Mouse (Mus musculus): ENCODE data around the gene Mettl27. TPM values are rescaled to one million over a fixed set of nuclear protein-coding genes. Genes with fewer than 3 reads are reported as not detected.

Mettl27 gene
- polyA plus RNA-seq (2014; fragmentation: Illumina TruSeq; extraction: RNeasy Lipid Tissue Mini Kit (QIAGEN cat#74804); ENCODE audit: low read depth, low replicate concordance): 18.1 TPM

DNA sequence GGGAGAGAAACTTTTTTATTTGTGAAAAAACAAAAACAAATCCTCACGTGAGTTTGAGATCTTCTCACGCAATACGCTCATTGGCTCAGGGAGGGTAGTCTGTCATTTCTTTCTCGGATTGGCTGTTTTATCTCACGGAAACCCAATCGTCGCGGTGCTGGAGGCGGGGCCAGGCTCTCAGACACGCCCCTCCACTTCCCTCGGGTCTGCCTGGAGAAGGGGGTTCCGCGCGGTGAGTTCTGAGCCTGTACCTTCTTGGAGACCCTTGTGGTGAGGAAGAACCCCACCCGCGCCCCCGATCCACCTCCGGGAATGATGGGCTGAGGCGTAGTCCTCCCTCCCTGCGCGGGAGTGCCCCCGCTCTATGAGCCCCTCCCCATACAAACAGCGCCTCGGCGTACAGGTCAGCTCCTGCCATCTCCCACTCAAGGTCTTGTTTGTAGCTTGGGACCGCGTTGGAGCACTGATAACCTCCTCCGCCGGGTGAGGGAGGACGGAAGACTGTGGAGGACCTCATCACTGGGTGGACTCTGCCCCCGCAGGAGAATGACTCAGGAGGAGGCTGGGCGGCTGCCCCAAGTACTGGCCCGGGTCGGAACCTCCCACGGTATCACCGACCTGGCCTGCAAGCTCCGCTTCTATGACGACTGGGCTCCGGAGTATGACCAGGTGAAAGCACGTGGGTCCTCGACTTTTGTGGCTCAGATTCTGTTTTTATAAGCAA, at the start of gene Mettl27:
Mettl27 (plus strand) TSS at position 190 of the 724 bp plus-strand sequence.

GRCm38 (mm10) chr5:134906633-134907032, 25.5 kb upstream of the Mettl27 start, which contains the start of gene Tmem270:
TSS of gene Tmem270 (minus strand) at chr5:134906733.

DNA sequence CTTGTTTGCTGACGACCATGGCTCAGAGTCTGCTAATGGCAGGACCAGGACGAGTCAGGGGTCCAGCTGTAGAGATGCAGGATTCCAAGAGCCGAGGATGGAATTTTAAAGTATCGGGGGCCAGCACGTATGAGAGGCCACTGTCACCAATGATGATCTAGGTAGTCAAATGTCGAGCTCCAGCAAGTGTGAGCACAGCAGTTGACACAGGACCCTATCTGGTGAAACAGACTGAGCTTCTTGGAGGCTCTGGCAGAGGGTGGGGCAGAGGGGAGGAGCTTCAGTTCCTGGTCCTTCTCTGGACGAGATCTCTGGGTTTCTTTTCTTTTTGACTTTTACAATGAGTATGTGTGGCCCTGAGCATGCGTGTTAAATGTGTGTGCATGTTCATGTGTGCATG, 16.9 kb upstream of the Mettl27 start, which contains the start of gene Cldn13:
Cldn13 (minus strand) TSS at position 216 of the 400 bp plus-strand sequence.

DNA sequence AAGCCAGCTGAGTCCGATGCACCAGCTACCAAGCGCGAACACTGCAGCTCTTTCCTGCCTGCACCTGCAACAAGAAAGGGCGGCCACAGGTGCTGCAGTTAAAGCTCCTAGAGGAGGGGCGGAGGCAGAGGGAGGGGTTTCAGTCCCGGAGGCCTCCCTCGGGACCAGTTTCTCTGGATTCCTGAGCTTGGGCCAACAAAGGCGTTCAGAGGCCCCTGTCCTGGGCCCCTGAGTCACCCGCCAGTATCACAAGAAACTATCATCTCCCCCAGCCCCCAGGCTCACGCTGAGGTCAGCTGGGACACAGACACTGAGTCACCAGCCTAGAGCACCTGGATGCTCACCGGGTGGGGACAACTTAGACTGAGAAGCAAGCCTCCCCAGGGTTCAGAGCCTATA, 14.7 kb downstream of the Mettl27 start, which contains the start of gene Cldn4:
Cldn4 (minus strand) TSS at position 78 of the 399 bp plus-strand sequence.

GRCm38 (mm10) chr5:134985633-134986297, 53.6 kb downstream of the Mettl27 start, which contains the start of gene Cldn3:
TSS of gene Cldn3 (plus strand) at chr5:134986214.

Other genes starting within 250 kb of the Mettl27 start
- gene Limk1, start 243.8 kb upstream of the Mettl27 start, polyA plus RNA-seq (2014; fragmentation: Illumina TruSeq; extraction: RNeasy Lipid Tissue Mini Kit (QIAGEN cat#74804); ENCODE audit: low read depth, low replicate concordance): 1.3 TPM
- gene Eln, start 185.0 kb upstream of the Mettl27 start, polyA plus RNA-seq (2014; fragmentation: Illumina TruSeq; extraction: RNeasy Lipid Tissue Mini Kit (QIAGEN cat#74804); ENCODE audit: low read depth, low replicate concordance): 2.5 TPM
- gene Tmem270, start 25.6 kb upstream of the Mettl27 start, polyA plus RNA-seq (2014; fragmentation: Illumina TruSeq; extraction: RNeasy Lipid Tissue Mini Kit (QIAGEN cat#74804); ENCODE audit: low read depth, low replicate concordance): not detected
- not detected for gene Cldn13, start 16.8 kb upstream of the Mettl27 start, polyA plus RNA-seq (2014; fragmentation: Illumina TruSeq; extraction: RNeasy Lipid Tissue Mini Kit (QIAGEN cat#74804); ENCODE audit: low read depth, low replicate concordance)
- gene Cldn4, start 14.6 kb downstream of the Mettl27 start, polyA plus RNA-seq (2014; fragmentation: Illumina TruSeq; extraction: RNeasy Lipid Tissue Mini Kit (QIAGEN cat#74804); ENCODE audit: low read depth, low replicate concordance): not detected
- not detected for gene Cldn3, start 53.8 kb downstream of the Mettl27 start, polyA plus RNA-seq (2014; fragmentation: Illumina TruSeq; extraction: RNeasy Lipid Tissue Mini Kit (QIAGEN cat#74804); ENCODE audit: low read depth, low replicate concordance)
- gene Abhd11, start 76.8 kb downstream of the Mettl27 start, polyA plus RNA-seq (2014; fragmentation: Illumina TruSeq; extraction: RNeasy Lipid Tissue Mini Kit (QIAGEN cat#74804); ENCODE audit: low read depth, low replicate concordance): 6.6 TPM
- gene Stx1a, start 91.1 kb downstream of the Mettl27 start, polyA plus RNA-seq (2014; fragmentation: Illumina TruSeq; extraction: RNeasy Lipid Tissue Mini Kit (QIAGEN cat#74804); ENCODE audit: low read depth, low replicate concordance): 0.29 TPM
- gene Dnajc30, start 131.8 kb downstream of the Mettl27 start, polyA plus RNA-seq (2014; fragmentation: Illumina TruSeq; extraction: RNeasy Lipid Tissue Mini Kit (QIAGEN cat#74804); ENCODE audit: low read depth, low replicate concordance): 16.5 TPM
- 14.9 TPM for gene Bud23, start 132.6 kb downstream of the Mettl27 start, polyA plus RNA-seq (2014; fragmentation: Illumina TruSeq; extraction: RNeasy Lipid Tissue Mini Kit (QIAGEN cat#74804); ENCODE audit: low read depth, low replicate concordance)
- gene Vps37d, start 145.9 kb downstream of the Mettl27 start, polyA plus RNA-seq (2014; fragmentation: Illumina TruSeq; extraction: RNeasy Lipid Tissue Mini Kit (QIAGEN cat#74804); ENCODE audit: low read depth, low replicate concordance): not detected
- gene Mlxipl, start 157.5 kb downstream of the Mettl27 start, polyA plus RNA-seq (2014; fragmentation: Illumina TruSeq; extraction: RNeasy Lipid Tissue Mini Kit (QIAGEN cat#74804); ENCODE audit: low read depth, low replicate concordance): 1.7 TPM
- 7.7 TPM for gene Tbl2, start 217.3 kb downstream of the Mettl27 start, polyA plus RNA-seq (2014; fragmentation: Illumina TruSeq; extraction: RNeasy Lipid Tissue Mini Kit (QIAGEN cat#74804); ENCODE audit: low read depth, low replicate concordance)
- gene Bcl7b, start 235.9 kb downstream of the Mettl27 start, polyA plus RNA-seq (2014; fragmentation: Illumina TruSeq; extraction: RNeasy Lipid Tissue Mini Kit (QIAGEN cat#74804); ENCODE audit: low read depth, low replicate concordance): 24.0 TPM

Measured in adrenal gland, adult 10 weeks (tissue).